Mouse (Mus musculus) ES-Bruce4 (cell line): ENCODE measurements around the gene Rnd1. TPM values are rescaled to one million over a fixed set of nuclear protein-coding genes. Genes with fewer than 3 reads are reported as not detected.

ENCODE experiments used
- H3K27ac ChIP-seq: 2 replicates; pipeline ENCODE4 v1.5.1; 2012; ENCODE audit warnings: low read length, inconsistent platforms; ENCODE audit not compliant: insufficient read depth
- H3K27me3 ChIP-seq: 2 replicates; pipeline ENCODE4 v1.6.1; 2012; ENCODE audit warnings: mild to moderate bottlenecking, low read length, inconsistent platforms; ENCODE audit not compliant: control insufficient read depth, poor library complexity, insufficient read depth, severe bottlenecking
- H3K36me3 ChIP-seq: 2 replicates; pipeline ENCODE4 v1.6.1; 2012; ENCODE audit warnings: inconsistent platforms, mild to moderate bottlenecking, low read length, moderate library complexity; ENCODE audit not compliant: control insufficient read depth, poor library complexity, insufficient read depth, severe bottlenecking
- H3K4me1 ChIP-seq: one replicate; pipeline ENCODE4 v1.8.1; 2011; ENCODE audit warnings: low read length; ENCODE audit not compliant: control insufficient read depth, insufficient read depth
- H3K4me3 ChIP-seq: 2 replicates; pipeline ENCODE4 v1.5.1; 2011; ENCODE audit warnings: low read depth, mild to moderate bottlenecking, low read length
- H3K9ac ChIP-seq: 2 replicates; pipeline ENCODE4 v1.6.1; 2012; ENCODE audit warnings: low read depth, mild to moderate bottlenecking, inconsistent platforms; ENCODE audit not compliant: poor library complexity, severe bottlenecking
- H3K9me3 ChIP-seq: replicated peaks from 2 replicates; pipeline ENCODE4 v1.6.1; 2012; ENCODE audit warnings: mild to moderate bottlenecking, low read length, inconsistent platforms; ENCODE audit not compliant: control insufficient read depth, poor library complexity, insufficient read depth, severe bottlenecking
- CTCF ChIP-seq: IDR thresholded peaks from one replicate; pipeline ENCODE4 v1.8.1; 2011; ENCODE audit warnings: low read depth, low read length
- EP300 ChIP-seq: IDR thresholded peaks from 2 replicates; pipeline ENCODE4 v1.6.1; 2011; ENCODE audit warnings: low read depth, low read length; ENCODE audit not compliant: insufficient read depth
- POLR2A ChIP-seq: IDR thresholded peaks from one replicate; pipeline ENCODE4 v1.8.1; 2011; ENCODE audit warnings: low read length; ENCODE audit not compliant: insufficient read depth
- polyA plus RNA-seq: library from polyadenylated mRNA; stranded (reverse); fragments of >200 nt; gene quantifications from 2 replicates; pipeline ENCODE4 v1.2.4, GENCODE M21; 2011; ENCODE audit warnings: low read depth; ENCODE audit not compliant: missing spikeins, insufficient read depth, insufficient read length

Rnd1 gene
- polyA plus RNA-seq, 1 experiment = 3.7 TPM

GRCm38 (mm10) chr15:98717301-98717700 lies 40.0 kb upstream of the Rnd1 start:
- Histone ChIP-seq H3K9ac (no peak overlapping the region), H3K4me3 (no peak overlapping the region), H3K4me1 (no peaks in the 10 kb centered on the region), H3K9me3 (no peaks in the 10 kb centered on the region), H3K36me3 (no peaks in the 10 kb centered on the region), H3K27ac (no peak overlapping the region), H3K27me3 (no peaks in the 10 kb centered on the region)
- TF ChIP-seq EP300 (no peak), POLR2A (no peak), CTCF (no peak)

- Histone ChIP-seq H3K4me1 (no peaks in the 10 kb centered on the region), H3K36me3 (no peaks in the 10 kb centered on the region), H3K27ac (no peak overlapping the region), H3K9ac (no peak overlapping the region), H3K27me3 (no peaks in the 10 kb centered on the region), H3K9me3 (no peaks in the 10 kb centered on the region), H3K4me3 (no peak overlapping the region)
- no peak for TF ChIP-seq EP300
- no peak for TF ChIP-seq CTCF
- no peak for TF ChIP-seq POLR2A
Measured at GRCm38 (mm10) chr15:98714230-98714652, 37.0 kb upstream of the Rnd1 start.

DNA sequence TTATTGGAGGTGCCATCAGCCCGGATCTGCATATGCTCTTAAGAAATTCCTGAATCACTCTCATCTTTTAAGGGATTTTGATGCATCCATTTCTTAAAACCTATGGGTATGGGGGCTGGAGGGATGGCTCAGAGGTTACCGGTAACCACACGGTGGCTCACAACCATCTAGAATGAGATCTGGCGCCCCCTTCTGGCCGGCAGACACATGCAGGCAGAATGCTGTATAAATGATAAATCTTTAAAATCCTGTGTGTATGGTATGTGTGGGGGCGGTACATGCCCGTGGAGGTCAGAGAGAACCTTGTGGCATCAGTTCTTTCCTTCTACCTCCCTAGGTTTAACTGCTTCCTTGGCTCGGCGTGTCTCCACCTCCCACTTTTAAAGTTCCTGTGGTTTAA lies 33.2 kb upstream of the Rnd1 start:
- TF ChIP-seq EP300 (no peak), POLR2A (no peak), CTCF (peak; percentile 96)
- Histone ChIP-seq H3K9ac (no peak overlapping the region), H3K36me3 (no peaks in the 10 kb centered on the region), H3K9me3 (no peaks in the 10 kb centered on the region), H3K27me3 (no peaks in the 10 kb centered on the region), H3K4me3 (no peak overlapping the region), H3K4me1 (no peaks in the 10 kb centered on the region), H3K27ac (no peak overlapping the region)

- H3K36me3 ChIP-seq = no peaks in the 10 kb centered on the region
- H3K27me3 ChIP-seq = no peaks in the 10 kb centered on the region
- no peaks in the 10 kb centered on the region for H3K9me3 ChIP-seq
- TF ChIP-seq CTCF (peak; percentile 69), EP300 (no peak)
- H3K9ac ChIP-seq = no peak within 1 kb of the TSS
- H3K4me3 ChIP-seq = peak within 1 kb of the TSS; percentile 25; the same call in 1 of the 2 replicates
- no peak within 1 kb of the TSS for H3K27ac ChIP-seq
- H3K4me1 ChIP-seq = no peaks in the 10 kb centered on the region
Measured at GRCm38 (mm10) chr15:98707766-98708372, 30.6 kb upstream of the Rnd1 start, which contains the start of gene Ccdc65. Ccdc65 (plus strand) TSS chr15:98708207.

DNA sequence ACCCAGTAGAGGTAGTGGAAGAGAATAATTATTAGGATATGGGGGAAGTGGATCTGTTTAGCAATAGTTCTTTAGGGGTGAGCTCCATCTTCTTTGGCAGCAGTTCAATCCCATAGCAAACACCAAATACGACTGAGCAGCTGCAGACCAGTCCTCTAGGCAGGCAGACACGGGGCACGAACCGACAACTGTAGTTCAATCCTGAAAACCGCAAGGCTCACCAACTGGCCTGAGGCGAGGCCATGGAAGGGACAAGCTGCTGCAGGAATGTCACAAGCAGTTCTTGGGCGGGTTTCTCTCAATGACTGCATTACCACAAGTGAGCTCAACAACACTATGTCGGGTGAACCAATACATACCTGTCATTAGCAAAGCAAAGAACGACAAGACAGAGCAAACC lies 27.1 kb upstream of the Rnd1 start:
- Histone ChIP-seq H3K9ac (no peak overlapping the region), H3K36me3 (no peaks in the 10 kb centered on the region), H3K27me3 (peaks cover 3% of the 10 kb centered on the region)

DNA sequence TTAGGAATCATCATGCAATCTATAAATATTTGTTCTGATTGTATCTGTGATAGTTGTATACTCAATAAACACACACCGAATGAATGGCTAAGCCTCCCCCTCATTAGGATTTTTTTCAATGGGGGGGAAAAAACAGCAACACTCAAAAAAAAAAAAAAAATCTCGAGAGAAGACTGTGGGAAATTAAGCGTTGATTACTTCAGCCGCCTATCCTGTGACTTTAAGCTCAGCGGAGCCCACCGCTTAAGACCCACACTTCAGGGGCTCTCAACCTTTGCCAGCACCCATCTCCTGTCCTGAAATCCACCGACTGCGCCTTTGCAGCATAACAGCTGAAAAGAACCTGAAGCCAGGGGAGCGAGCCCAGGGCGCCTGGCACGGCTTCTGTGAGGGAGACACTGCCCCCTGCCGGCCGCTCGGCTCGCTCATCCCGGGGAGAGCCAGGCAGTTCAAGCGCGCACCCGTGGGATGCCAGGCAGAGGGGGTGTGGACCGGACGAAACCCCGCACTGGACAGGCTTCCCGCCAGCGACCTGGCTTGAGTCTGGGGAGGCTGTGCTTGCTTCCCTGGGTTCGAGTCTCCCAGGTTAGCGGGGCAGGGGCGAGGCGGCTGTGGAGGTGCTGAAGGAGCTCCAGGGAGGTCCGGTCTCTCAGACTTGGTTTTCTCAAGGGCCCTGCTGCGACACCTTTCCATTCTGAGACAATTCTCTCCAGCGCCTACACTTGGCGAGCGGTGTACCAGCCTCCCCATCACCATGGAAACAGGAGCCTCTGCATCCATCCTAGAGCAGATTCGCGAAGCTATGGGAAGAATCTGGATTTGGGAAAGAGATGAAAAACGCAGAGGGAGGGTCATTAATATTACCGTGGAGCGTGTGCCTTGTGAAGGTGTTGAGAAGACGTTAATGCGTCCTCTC lies 22.2 kb upstream of the Rnd1 start:
- Histone ChIP-seq H3K27me3 (peaks cover 3% of the 10 kb centered on the region), H3K36me3 (no peaks in the 10 kb centered on the region), H3K4me3 (peak overlapping the region; percentile 60), H3K27ac (no peak overlapping the region), H3K9ac (peak overlapping the region; percentile 8; the same call in 1 of the 2 replicates), H3K9me3 (no peaks in the 10 kb centered on the region), H3K4me1 (no peaks in the 10 kb centered on the region)
- TF ChIP-seq EP300 (no peak), POLR2A (no peak), CTCF (peak; percentile 84)

More for the DNA sequence above, 27.1 kb upstream of the Rnd1 start:
- H3K4me3 ChIP-seq = no peak overlapping the region
- H3K4me1 ChIP-seq = no peaks in the 10 kb centered on the region
- TF ChIP-seq EP300 = no peak
- no peak for TF ChIP-seq CTCF
- TF ChIP-seq POLR2A = no peak
- H3K27ac ChIP-seq = no peak overlapping the region
- H3K9me3 ChIP-seq = no peaks in the 10 kb centered on the region
